Mouse (Mus musculus) forebrain, embryonic 15.5 days (tissue): ENCODE results near the gene Rnf11. TPM values are rescaled to one million over a fixed set of nuclear protein-coding genes. Genes with fewer than 3 reads are reported as not detected.
A peak's percentile ranks its signal among the peaks of the same experiment; 100 is the strongest.

ENCODE experiments used
- ATAC-seq: fragments of 200-750 bp; cut with Nextera tagmentation; replicated peaks from 2 replicates; pipeline ENCODE4 v1.8.0; 2017; ENCODE audit warnings: mild to moderate bottlenecking, moderate TSS enrichment, moderate library complexity
- H3K27ac ChIP-seq: fragments of 300-500 bp; sonication (generic); replicated peaks from 2 replicates; pipeline ENCODE4 v1.5.1; 2015; ENCODE audit warnings: mild to moderate bottlenecking, inconsistent platforms
- H3K27me3 ChIP-seq: fragments of 300-500 bp; sonication (generic); 2 replicates; pipeline ENCODE4 v1.6.1; 2015; ENCODE audit warnings: inconsistent platforms
- H3K36me3 ChIP-seq: fragments of 300-500 bp; sonication (generic); 2 replicates; pipeline ENCODE4 v1.6.1; 2015; ENCODE audit warnings: mild to moderate bottlenecking, inconsistent platforms
- H3K4me1 ChIP-seq: fragments of 300-500 bp; sonication (generic); 2 replicates; pipeline ENCODE4 v1.6.1; 2015; ENCODE audit warnings: inconsistent platforms
- H3K4me2 ChIP-seq: fragments of 300-500 bp; sonication (generic); replicated peaks from 2 replicates; pipeline ENCODE4 v1.6.1; 2015; ENCODE audit warnings: mild to moderate bottlenecking, inconsistent platforms
- H3K4me3 ChIP-seq: fragments of 300-500 bp; sonication (generic); 2 replicates; pipeline ENCODE4 v1.5.1; 2015; ENCODE audit warnings: mild to moderate bottlenecking, inconsistent platforms
- H3K9ac ChIP-seq: fragments of 300-500 bp; sonication (generic); replicated peaks from 2 replicates; pipeline ENCODE4 v1.6.1; 2015; ENCODE audit warnings: mild to moderate bottlenecking, inconsistent platforms
- H3K9me3 ChIP-seq: fragments of 300-500 bp; sonication (generic); 2 replicates; pipeline ENCODE4 v1.6.1; 2016; ENCODE audit warnings: inconsistent platforms
- WGBS: fragments of 180-500 bp; shearing (Covaris S2); methylation state at CpG from one replicate; pipeline ENCODE4 v1.1.7; 2015; ENCODE audit warnings: mixed read lengths; 5-methylcytosine and 5-hydroxymethylcytosine counted together
- polyA plus RNA-seq: library from polyadenylated mRNA; unstranded; fragments of >200 nt; fragmentation: Nextera tagmentation; extraction: Ambion mirVana; gene quantifications from 2 replicates; pipeline ENCODE4 v1.2.1, GENCODE M21; 2015

Gene Rnf11
- polyA plus RNA-seq, 1 experiment from 2014 or later, result 62.6 TPM

- no peak overlapping the region for H3K27ac ChIP-seq
- no peak overlapping the region for H3K4me3 ChIP-seq
- no peaks in the 10 kb centered on the region for H3K9me3 ChIP-seq
- ATAC-seq, result no peak
- no peaks in the 10 kb centered on the region for H3K27me3 ChIP-seq
- no peaks in the 10 kb centered on the region for H3K36me3 ChIP-seq
- no peak overlapping the region for H3K9ac ChIP-seq
- H3K4me1 ChIP-seq, result no peaks in the 10 kb centered on the region
- 65% methylated on average over 2 of the region's 2 CpGs for WGBS
- H3K4me2 ChIP-seq, result no peak overlapping the region
Measured at GRCm38 (mm10) chr4:109423438-109423837, 61.1 kb downstream of the Rnf11 start.

- Histone ChIP-seq H3K27me3 (no peaks in the 10 kb centered on the region), H3K4me3 (no peak overlapping the region), H3K4me2 (no peak overlapping the region), H3K4me1 (no peaks in the 10 kb centered on the region), H3K9me3 (no peaks in the 10 kb centered on the region), H3K36me3 (no peaks in the 10 kb centered on the region), H3K27ac (no peak overlapping the region), H3K9ac (no peak overlapping the region)
- 86% methylated on average over 6 of the region's 6 CpGs for WGBS
- no peak for ATAC-seq
Measured at GRCm38 (mm10) chr4:109422436-109422835, 62.1 kb downstream of the Rnf11 start.

GRCm38 (mm10) chr4:109421608-109422007 lies 62.9 kb downstream of the Rnf11 start:
- ATAC-seq, result no peak
- Histone ChIP-seq H3K4me2 (no peak overlapping the region), H3K36me3 (no peaks in the 10 kb centered on the region), H3K9ac (no peak overlapping the region), H3K27me3 (no peaks in the 10 kb centered on the region), H3K4me3 (no peak overlapping the region), H3K27ac (no peak overlapping the region), H3K9me3 (no peaks in the 10 kb centered on the region), H3K4me1 (no peaks in the 10 kb centered on the region)
- 90% methylated on average over 7 of the region's 7 CpGs for WGBS

GRCm38 (mm10) chr4:109420138-109420795 lies 64.3 kb downstream of the Rnf11 start:
- no peaks in the 10 kb centered on the region for H3K9me3 ChIP-seq
- no peak overlapping the region for H3K9ac ChIP-seq
- WGBS, result 79% methylated on average over 8 of the region's 8 CpGs
- no peak overlapping the region for H3K27ac ChIP-seq
- ATAC-seq, result no peak
- H3K4me2 ChIP-seq, result no peak overlapping the region
- H3K4me1 ChIP-seq, result no peaks in the 10 kb centered on the region
- H3K4me3 ChIP-seq, result no peak overlapping the region
- no peaks in the 10 kb centered on the region for H3K36me3 ChIP-seq
- no peaks in the 10 kb centered on the region for H3K27me3 ChIP-seq

DNA sequence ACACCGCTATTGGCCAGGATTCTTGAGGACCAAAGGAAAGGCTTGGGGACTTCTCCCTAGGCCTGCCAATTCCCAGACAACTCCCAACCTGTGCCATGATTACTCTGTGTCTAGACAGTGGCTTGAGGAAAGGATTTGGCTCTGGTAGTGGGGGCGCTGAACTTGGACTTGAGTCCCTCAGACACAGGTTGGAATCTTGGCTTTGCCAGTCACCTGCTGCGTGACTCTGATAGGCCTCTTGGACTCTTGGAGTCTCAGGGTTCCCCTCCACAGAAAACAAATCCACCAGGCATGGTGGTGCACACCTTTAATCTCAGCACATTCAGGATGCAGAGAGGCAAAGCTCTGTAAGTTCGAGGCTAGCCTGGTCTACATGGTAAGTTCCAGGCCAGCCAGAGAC lies 65.0 kb downstream of the Rnf11 start:
- no peak overlapping the region for H3K9ac ChIP-seq
- H3K4me1 ChIP-seq, result no peaks in the 10 kb centered on the region
- WGBS, result 95% methylated on average over 4 of the region's 4 CpGs
- no peak overlapping the region for H3K4me2 ChIP-seq
- no peaks in the 10 kb centered on the region for H3K9me3 ChIP-seq
- H3K4me3 ChIP-seq, result no peak overlapping the region
- H3K36me3 ChIP-seq, result no peaks in the 10 kb centered on the region
- no peak overlapping the region for H3K27ac ChIP-seq
- H3K27me3 ChIP-seq, result no peaks in the 10 kb centered on the region
- ATAC-seq, result no peak

DNA sequence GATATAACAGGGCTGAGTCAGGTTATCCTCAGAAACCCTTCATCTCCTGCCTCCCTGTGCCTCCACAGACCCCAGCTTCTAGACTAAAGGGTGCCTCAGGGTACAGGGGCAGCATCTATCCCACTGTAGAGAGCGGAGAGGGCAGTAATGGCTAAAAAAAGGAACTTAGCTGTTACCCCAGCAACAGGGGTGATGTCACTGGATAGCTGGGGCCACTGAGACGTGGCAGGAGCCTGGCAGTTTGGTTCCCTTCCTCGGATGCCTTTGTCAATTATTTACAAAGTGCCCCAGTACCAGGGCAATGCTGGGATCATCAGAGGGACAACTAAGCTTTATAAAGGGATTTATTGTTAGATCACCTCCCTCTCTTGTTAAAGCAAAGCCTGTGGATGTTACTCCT lies 65.5 kb downstream of the Rnf11 start:
- H3K9me3 ChIP-seq, result no peaks in the 10 kb centered on the region
- H3K27ac ChIP-seq, result no peak overlapping the region
- ATAC-seq, result no peak
- H3K4me2 ChIP-seq, result no peak overlapping the region
- H3K27me3 ChIP-seq, result no peaks in the 10 kb centered on the region
- H3K9ac ChIP-seq, result no peak overlapping the region
- WGBS, result 15% methylated on average over 3 of the region's 3 CpGs
- no peaks in the 10 kb centered on the region for H3K36me3 ChIP-seq
- H3K4me3 ChIP-seq, result no peak overlapping the region
- no peaks in the 10 kb centered on the region for H3K4me1 ChIP-seq

- H3K36me3 ChIP-seq, result no peaks in the 10 kb centered on the region
- no peak overlapping the region for H3K4me2 ChIP-seq
- no peak overlapping the region for H3K27ac ChIP-seq
- no peak for ATAC-seq
- no peaks in the 10 kb centered on the region for H3K9me3 ChIP-seq
- H3K4me1 ChIP-seq, result no peaks in the 10 kb centered on the region
- H3K4me3 ChIP-seq, result no peak overlapping the region
- WGBS, result 93% methylated on average over 1 of the region's 1 CpGs
- H3K27me3 ChIP-seq, result no peaks in the 10 kb centered on the region
- H3K9ac ChIP-seq, result no peak overlapping the region
Measured at GRCm38 (mm10) chr4:109417998-109418397, 66.5 kb downstream of the Rnf11 start.

GRCm38 (mm10) chr4:109412233-109412632 lies 72.3 kb downstream of the Rnf11 start:
- no peak overlapping the region for H3K9ac ChIP-seq
- no peak for ATAC-seq
- 94% methylated on average over 5 of the region's 5 CpGs for WGBS
- H3K27ac ChIP-seq, result no peak overlapping the region
- no peak overlapping the region for H3K4me3 ChIP-seq
- H3K4me1 ChIP-seq, result no peaks in the 10 kb centered on the region
- H3K9me3 ChIP-seq, result no peaks in the 10 kb centered on the region
- no peak overlapping the region for H3K4me2 ChIP-seq
- no peaks in the 10 kb centered on the region for H3K27me3 ChIP-seq
- no peaks in the 10 kb centered on the region for H3K36me3 ChIP-seq

DNA sequence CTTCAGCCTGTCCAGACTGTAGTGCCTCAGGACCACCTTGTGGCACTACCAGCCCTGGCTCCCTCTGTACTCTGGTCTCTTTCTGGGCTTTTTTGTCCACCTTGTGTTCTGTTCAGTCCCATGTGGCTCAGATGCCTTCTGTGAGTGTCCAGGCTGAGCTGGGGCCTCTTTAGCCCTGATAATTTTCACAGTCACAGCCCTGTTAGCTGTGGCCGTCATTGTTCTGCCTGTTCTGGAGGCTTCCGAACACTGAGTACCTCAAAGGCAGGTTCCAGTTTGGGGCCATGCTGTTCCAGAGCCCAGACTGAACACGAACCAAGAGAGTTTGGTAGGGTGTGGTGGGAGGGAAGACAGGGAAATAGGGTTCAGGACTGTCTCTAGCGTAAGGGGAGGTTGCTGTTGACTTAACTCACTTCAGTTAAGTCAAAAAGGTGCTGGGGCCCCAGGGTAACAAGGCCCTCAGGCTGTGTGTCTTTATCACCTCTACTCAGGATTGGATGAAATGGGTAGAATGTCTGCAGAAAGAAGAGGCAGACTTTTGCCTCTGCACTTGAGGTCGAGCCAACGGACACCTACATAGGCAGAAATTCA lies 73.1 kb downstream of the Rnf11 start:
- Histone ChIP-seq H3K9ac (no peak overlapping the region), H3K36me3 (no peaks in the 10 kb centered on the region)
- no peak for ATAC-seq

DNA sequence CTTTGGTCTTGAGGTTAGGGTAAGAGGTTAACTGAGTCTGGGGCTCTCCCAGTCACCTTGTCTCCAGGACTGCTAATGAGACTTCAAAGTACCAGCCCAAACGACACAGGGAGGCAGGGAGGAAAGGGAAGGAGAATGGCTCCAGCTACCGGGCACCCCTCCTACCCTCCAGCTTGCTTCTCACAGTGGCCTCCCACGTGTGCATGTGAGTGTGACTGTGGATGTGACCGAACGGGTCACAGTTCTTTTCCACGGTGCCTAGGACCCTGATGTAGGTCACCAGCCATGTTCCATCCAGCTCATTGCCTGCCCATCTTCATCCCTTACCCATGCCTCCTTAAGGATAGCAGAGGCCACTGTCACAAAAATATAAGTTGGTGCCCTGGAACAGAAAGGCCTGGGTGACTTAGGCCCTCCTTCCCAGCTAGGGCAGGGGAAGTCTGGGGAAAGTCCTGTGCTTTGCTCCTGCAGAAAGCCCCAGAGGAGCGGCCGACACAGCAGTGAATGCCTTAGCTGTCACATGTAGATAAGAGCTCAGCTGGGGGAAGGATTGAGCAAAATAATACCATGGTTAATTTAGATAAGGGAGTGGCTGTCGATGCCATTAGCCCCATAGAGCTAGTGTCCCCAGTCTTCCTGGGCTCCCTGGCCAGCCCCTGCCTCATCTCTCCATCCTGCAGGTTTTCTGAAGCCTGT lies 73.7 kb downstream of the Rnf11 start:
- H3K4me2 ChIP-seq, result no peak overlapping the region
- H3K36me3 ChIP-seq, result no peaks in the 10 kb centered on the region
- no peaks in the 10 kb centered on the region for H3K27me3 ChIP-seq
- no peak for ATAC-seq
- H3K4me1 ChIP-seq, result peaks cover 10% of the 10 kb centered on the region
- 77% methylated on average over 9 of the region's 9 CpGs for WGBS
- H3K9ac ChIP-seq, result no peak overlapping the region
- no peaks in the 10 kb centered on the region for H3K9me3 ChIP-seq
- H3K27ac ChIP-seq, result no peak overlapping the region
- H3K4me3 ChIP-seq, result no peak overlapping the region

More for the DNA sequence above, 73.1 kb downstream of the Rnf11 start:
- H3K4me2 ChIP-seq, result no peak overlapping the region
- no peaks in the 10 kb centered on the region for H3K9me3 ChIP-seq
- no peaks in the 10 kb centered on the region for H3K27me3 ChIP-seq
- H3K4me3 ChIP-seq, result no peak overlapping the region
- no peak overlapping the region for H3K27ac ChIP-seq
- H3K4me1 ChIP-seq, result peaks cover 4% of the 10 kb centered on the region
- 86% methylated on average over 6 of the region's 6 CpGs for WGBS

GRCm38 (mm10) chr4:109407701-109408485 lies 76.6 kb downstream of the Rnf11 start:
- H3K36me3 ChIP-seq, result no peaks in the 10 kb centered on the region
- H3K27ac ChIP-seq, result no peak overlapping the region
- H3K9ac ChIP-seq, result no peak overlapping the region
- H3K4me2 ChIP-seq, result peak overlapping the region; percentile 99; the same call in 1 of the 2 replicates
- 80% methylated on average over 9 of the region's 9 CpGs for WGBS
- H3K27me3 ChIP-seq, result no peaks in the 10 kb centered on the region
- no peak for ATAC-seq
- no peak overlapping the region for H3K4me3 ChIP-seq
- no peaks in the 10 kb centered on the region for H3K9me3 ChIP-seq
- peaks cover 12% of the 10 kb centered on the region for H3K4me1 ChIP-seq

DNA sequence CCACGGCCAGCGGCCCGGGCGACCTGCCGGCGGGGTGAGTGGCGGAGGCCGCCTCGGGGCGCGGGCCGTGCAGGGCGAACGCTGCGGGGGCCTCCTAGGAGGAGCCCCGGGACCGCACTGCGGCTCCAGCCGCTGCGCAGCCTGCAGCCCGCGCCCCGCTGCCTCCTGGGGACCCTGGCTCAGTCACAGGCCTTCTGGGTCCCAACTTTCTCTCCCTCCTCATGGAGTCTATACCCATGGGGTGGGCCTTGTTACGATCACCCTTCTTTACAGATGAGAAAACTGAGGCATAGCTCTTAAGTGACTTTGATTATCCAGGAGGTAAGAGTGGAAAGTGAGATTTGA lies 77.4 kb downstream of the Rnf11 start:
- Histone ChIP-seq H3K4me3 (peak overlapping the region; percentile 70), H3K27ac (no peak overlapping the region), H3K4me1 (peaks cover 12% of the 10 kb centered on the region), H3K36me3 (no peaks in the 10 kb centered on the region), H3K9me3 (no peaks in the 10 kb centered on the region), H3K4me2 (peak overlapping the region; percentile 99), H3K9ac (peak overlapping the region; percentile 68), H3K27me3 (no peaks in the 10 kb centered on the region)
- 4% methylated on average over 22 of the region's 24 CpGs for WGBS
- peak; percentile 59 for ATAC-seq
